Mouse (Mus musculus) cortical plate, adult 2 months (tissue): ENCODE results near the gene Klhl2.

Experiments
- CTCF ChIP-seq: fragments of 200-500 bp; IDR thresholded peaks from 2 replicates; pipeline ENCODE4 v1.5.1; 2011; ENCODE audit warnings: mild to moderate bottlenecking, control low read depth, low read length; ENCODE audit not compliant: insufficient read depth; ENCODE audit errors: extremely low read depth
- POLR2A ChIP-seq: fragments of 200-500 bp; IDR thresholded peaks from 2 replicates; pipeline ENCODE4 v1.6.1; 2011; ENCODE audit warnings: mild to moderate bottlenecking, low read length, control low read depth; ENCODE audit not compliant: insufficient read depth; ENCODE audit errors: extremely low read depth

DNA sequence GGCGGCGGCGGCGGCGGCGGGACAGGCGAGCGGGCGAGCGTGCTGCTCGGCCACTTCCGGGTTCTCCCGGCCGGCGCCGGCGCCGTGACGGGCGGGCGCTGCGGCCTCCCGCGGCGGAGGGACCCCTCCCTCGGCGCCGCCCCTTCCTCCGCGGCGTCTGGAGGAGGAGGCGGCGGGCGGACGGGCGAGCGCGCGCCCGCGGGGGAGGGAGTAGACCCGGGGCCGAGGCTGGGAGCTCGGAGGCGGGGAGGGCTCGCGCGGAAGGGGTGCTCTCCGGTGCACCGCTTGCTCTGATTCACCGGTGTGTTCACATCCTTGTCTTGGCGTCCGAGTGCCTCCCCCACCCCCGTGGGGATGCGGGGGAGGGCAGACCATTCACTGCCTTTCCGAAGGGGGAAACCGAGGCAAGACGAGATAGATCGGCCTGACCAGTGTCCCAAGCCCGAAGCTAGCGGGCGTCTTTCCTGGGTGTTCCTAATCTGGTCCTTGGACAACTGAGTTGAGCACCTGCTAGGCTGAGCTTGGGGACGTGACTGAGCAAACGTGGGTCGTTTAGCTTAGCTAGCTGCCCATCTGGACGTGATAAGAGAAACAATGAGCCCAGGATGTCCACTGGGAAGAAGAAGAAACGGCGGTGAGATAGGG, at the start of gene Klhl2:
- TF ChIP-seq CTCF (no peak), POLR2A (peak; percentile 65; the same call in 1 of the 2 replicates)
